9 mouse cellular contexts compared by ENCODE assay signal in the genomic region with DNA sequence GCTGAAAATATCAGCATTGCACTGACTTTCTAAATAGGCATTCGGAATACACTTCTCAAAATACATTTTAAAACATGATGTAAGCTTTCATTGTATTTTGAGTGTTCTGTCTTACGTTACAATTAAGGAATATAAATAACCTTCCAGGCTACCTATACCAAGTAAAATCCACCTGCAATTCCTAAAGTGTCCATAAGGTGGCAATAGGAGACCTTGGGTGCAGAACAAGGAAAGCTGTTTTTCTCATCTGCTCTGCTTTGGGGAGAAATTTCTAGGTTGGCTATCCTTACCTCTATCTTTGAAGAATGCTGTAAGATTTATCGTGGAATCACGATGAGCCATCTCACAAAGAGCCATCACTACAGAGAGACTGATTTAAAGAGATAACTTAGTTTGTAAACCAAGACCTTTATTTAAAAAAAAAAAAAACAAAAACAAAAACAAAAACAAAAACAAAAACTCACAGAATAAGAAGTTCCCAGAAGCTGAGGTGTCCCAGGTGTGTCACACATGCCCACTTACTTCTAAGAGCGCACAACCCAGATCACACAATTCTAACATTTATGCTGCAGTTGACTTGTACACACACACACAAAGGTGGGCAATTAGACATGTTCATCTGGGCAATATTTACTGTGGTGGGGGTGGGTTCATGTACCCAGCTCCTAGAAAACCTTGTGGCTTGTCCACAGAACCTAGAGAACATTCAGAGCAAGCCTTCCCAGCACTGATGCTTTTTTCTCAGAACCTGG.
DNase-seq lines count a peak whose midpoint lies in the region; ATAC-seq lines count a peak whose summit lies in the region.
"Had no signal": no experiment of that assay in that cellular context is flagged by ENCODE, and none has a peak within 500 bp of the region (broad histone marks: within the 10 kb centered on the region; RNA-seq: fewer than 3 reads in every experiment).

No protein-coding gene starts in this region.

- no peak overlapping the region for H3K4me3 ChIP-seq in midbrain, embryonic 11.5 days (ENCODE audit: low read depth, low read length)
- H3K4me3 ChIP-seq in midbrain, embryonic 10.5 days, result no peak overlapping the region
- no peak overlapping the region for H3K4me3 ChIP-seq in kidney, embryonic 14.5 days (ENCODE audit: low read length)
- H3K4me3 ChIP-seq: heart, embryonic 15.5 days had no signal

- 30% methylated on average over 5 of the region's 5 CpGs for WGBS in midbrain, embryonic 11.5 days
- WGBS in midbrain, embryonic 10.5 days, result 42% methylated on average over 5 of the region's 5 CpGs
- WGBS in kidney, embryonic 14.5 days, result 25% methylated on average over 5 of the region's 5 CpGs

- no peaks in the 10 kb centered on the region for H3K36me3 ChIP-seq in midbrain, embryonic 11.5 days (ENCODE audit: control insufficient read depth, insufficient read depth, low read length)
- H3K36me3 ChIP-seq in midbrain, embryonic 10.5 days, result no peaks in the 10 kb centered on the region
- H3K36me3 ChIP-seq in kidney, embryonic 14.5 days (ENCODE audit: control insufficient read depth, insufficient read depth, low read length), result no peaks in the 10 kb centered on the region
- H3K36me3 ChIP-seq: heart, embryonic 15.5 days had no signal

- no peaks in the 10 kb centered on the region for H3K4me1 ChIP-seq in midbrain, embryonic 11.5 days (ENCODE audit: control insufficient read depth, insufficient read depth, low read length)
- H3K4me1 ChIP-seq in midbrain, embryonic 10.5 days, result 0 out of 2 replicates have a peak, but pooled peaks cover 3% of the 10 kb centered on the region
- H3K4me1 ChIP-seq in kidney, embryonic 14.5 days (ENCODE audit: control insufficient read depth, insufficient read depth, low read length), result no peaks in the 10 kb centered on the region
- H3K4me1 ChIP-seq: heart, embryonic 15.5 days had no signal

- H3K4me2 ChIP-seq in midbrain, embryonic 11.5 days, result no peak overlapping the region
- no peak overlapping the region for H3K4me2 ChIP-seq in kidney, embryonic 14.5 days (replicated peaks; ENCODE audit: low read depth, low read length)
- H3K4me2 ChIP-seq: heart, embryonic 15.5 days had no signal

- no peak overlapping the region for H3K9ac ChIP-seq in midbrain, embryonic 11.5 days (ENCODE audit: low read length)
- H3K9ac ChIP-seq in kidney, embryonic 14.5 days (ENCODE audit: low read depth, low read length), result no peak overlapping the region
- H3K9ac ChIP-seq: heart, embryonic 15.5 days had no signal

- DNase-seq in adrenal gland, postnatal 10 days, result peak; percentile 35
- DNase-seq in adrenal gland, postnatal 25 days, result no peak
- peak; percentile 98 for DNase-seq in midbrain, embryonic 11.5 days (ENCODE audit: low spot score, missing footprints)
- DNase-seq in midbrain, embryonic 10.5 days (ENCODE audit: low spot score), result no peak
- DNase-seq in embryo, embryonic 10.5 days (ENCODE audit: low spot score), result peak; percentile 88
- DNase-seq in testis, postnatal 10 days (ENCODE audit: low spot score), result no peak

- H3K27ac ChIP-seq in midbrain, embryonic 11.5 days (ENCODE audit: low read depth, low read length), result no peak overlapping the region
- H3K27ac ChIP-seq in midbrain, embryonic 10.5 days (replicated peaks), result no peak overlapping the region
- H3K27ac ChIP-seq in kidney, embryonic 14.5 days (ENCODE audit: low read depth, low read length), result no peak overlapping the region
- H3K27ac ChIP-seq: heart, embryonic 15.5 days had no signal

- ATAC-seq in midbrain, embryonic 11.5 days (ENCODE audit: low FRiP score), result peak; percentile 68
- ATAC-seq in kidney, embryonic 14.5 days (ENCODE audit: low FRiP score, low TSS enrichment), result peak; percentile 76
- peak; percentile 68; the same call in 1 of the 2 replicates for ATAC-seq in monocyte, adult 5-6 weeks (replicated peaks; ENCODE audit: insufficient number of reproducible peaks, low FRiP score, low TSS enrichment, poor library complexity, severe bottlenecking)

- H3K27me3 ChIP-seq in midbrain, embryonic 11.5 days (ENCODE audit: control insufficient read depth, insufficient read depth, low read length), result no peaks in the 10 kb centered on the region
- H3K27me3 ChIP-seq in midbrain, embryonic 10.5 days (ENCODE audit: low read depth, poor library complexity, severe bottlenecking), result no peaks in the 10 kb centered on the region
- H3K27me3 ChIP-seq in kidney, embryonic 14.5 days (ENCODE audit: control insufficient read depth, insufficient read depth, low read length), result no peaks in the 10 kb centered on the region
- H3K27me3 ChIP-seq: heart, embryonic 15.5 days had no signal

- H3K9me3 ChIP-seq in midbrain, embryonic 11.5 days (ENCODE audit: control insufficient read depth, low read length), result no peaks in the 10 kb centered on the region
- no peaks in the 10 kb centered on the region for H3K9me3 ChIP-seq in midbrain, embryonic 10.5 days (replicated peaks)
- H3K9me3 ChIP-seq in kidney, embryonic 14.5 days (ENCODE audit: control insufficient read depth, low read length), result no peaks in the 10 kb centered on the region
- H3K9me3 ChIP-seq: heart, embryonic 15.5 days had no signal

Comparison
In these comparisons a context has a peak if more than half of its experiments do, and no peak if none do; other contexts are left out.
1. DNase-seq: peak in adrenal gland, postnatal 10 days (single experiment), midbrain, embryonic 11.5 days (single experiment) and embryo, embryonic 10.5 days (single experiment); none in adrenal gland, postnatal 25 days (single experiment), midbrain, embryonic 10.5 days (single experiment) and testis, postnatal 10 days (single experiment).
2. Peak in every context shown above with its lines, with median percentiles within 50 percentile points of each other: ATAC-seq.